Mouse (Mus musculus) hindbrain, postnatal 0 days (tissue): ENCODE results near the gene Pak1. TPM values are rescaled to one million over a fixed set of nuclear protein-coding genes. Genes with fewer than 3 reads are reported as not detected.

Experiments used
- ATAC-seq: fragments of 200-750 bp; cut with Nextera tagmentation; 2 replicates; pipeline ENCODE4 v1.8.0; 2017; ENCODE audit warnings: mild to moderate bottlenecking, moderate TSS enrichment, moderate library complexity
- DNase-seq: peaks from one replicate; pipeline ENCODE4 v3.0.0-alpha.2; 2015; ENCODE audit warnings: low spot score
- H3K27ac ChIP-seq: fragments of 300-500 bp; sonication (generic); 2 replicates; pipeline ENCODE4 v1.5.1; 2014; ENCODE audit warnings: mild to moderate bottlenecking
- H3K27me3 ChIP-seq: fragments of 300-500 bp; sonication (generic); 2 replicates; pipeline ENCODE4 v1.6.1; 2014; ENCODE audit warnings: low read length, mixed read lengths; ENCODE audit not compliant: insufficient read depth
- H3K36me3 ChIP-seq: fragments of 300-500 bp; sonication (generic); 2 replicates; pipeline ENCODE4 v1.6.1; 2014; ENCODE audit warnings: low read length, mixed read lengths; ENCODE audit not compliant: insufficient read depth
- H3K4me1 ChIP-seq: fragments of 300-500 bp; sonication (generic); 2 replicates; pipeline ENCODE4 v1.6.1; 2014; ENCODE audit warnings: antibody characterized with exemption, low read length, mixed read lengths; ENCODE audit not compliant: insufficient read depth
- H3K4me2 ChIP-seq: fragments of 300-500 bp; sonication (generic); 2 replicates; pipeline ENCODE4 v1.6.1; 2014; ENCODE audit warnings: low read depth, mild to moderate bottlenecking, low read length, moderate library complexity, mixed read lengths
- H3K4me3 ChIP-seq: fragments of 300-500 bp; sonication (generic); 2 replicates; pipeline ENCODE4 v1.5.1; 2014; ENCODE audit warnings: low read length
- H3K9ac ChIP-seq: fragments of 300-500 bp; sonication (generic); replicated peaks from 2 replicates; pipeline ENCODE4 v1.6.1; 2014; ENCODE audit warnings: mild to moderate bottlenecking, low read length, moderate library complexity, mixed read lengths
- H3K9me3 ChIP-seq: fragments of 300-500 bp; sonication (generic); 2 replicates; pipeline ENCODE4 v1.6.1; 2016; ENCODE audit warnings: low read length, mixed read lengths
- CTCF ChIP-seq: IDR thresholded peaks from 2 replicates; pipeline ENCODE4 v1.5.1; 2016; ENCODE audit warnings: antibody characterized with exemption, control low read depth, low read depth
- WGBS: fragments of 180-500 bp; shearing (Covaris S2); extraction: QIAGEN DNeasy Blood & Tissue Kit; methylation state at CpG from one replicate; pipeline ENCODE4 v1.1.7; 2014; 5-methylcytosine and 5-hydroxymethylcytosine counted together
- polyA plus RNA-seq: library from polyadenylated mRNA; unstranded; fragments of >200 nt; fragmentation: Nextera tagmentation; extraction: Ambion mirVana; gene quantifications from 2 replicates; pipeline ENCODE4 v1.2.1, GENCODE M21; 2015
- total RNA-seq: library from RNA; depleted of rRNA; stranded (reverse); fragments of >200 nt; gene quantifications from 2 replicates; pipeline ENCODE4 v1.2.3, GENCODE M21; 2014; rRNA removed

Pak1 gene
- total RNA-seq (125 and 137 TPM in 2 replicates), polyA plus RNA-seq (111 and 114 TPM in 2 replicates)

- H3K4me2 ChIP-seq = peak within 1 kb of the TSS; percentile 91
- H3K36me3 ChIP-seq = no peaks in the 10 kb centered on the region
- peak within 1 kb of the TSS; percentile 77 for H3K27ac ChIP-seq
- H3K9me3 ChIP-seq = no peaks in the 10 kb centered on the region
- ATAC-seq (peak; percentile 92), DNase-seq (peak; percentile 91)
- peak within 1 kb of the TSS; percentile 88 for H3K9ac ChIP-seq
- no peak for TF ChIP-seq CTCF
- 1% methylated on average over 33 of the region's 46 CpGs for WGBS
- H3K27me3 ChIP-seq = no peaks in the 10 kb centered on the region
- no peaks in the 10 kb centered on the region for H3K4me1 ChIP-seq
- peak within 1 kb of the TSS; percentile 93 for H3K4me3 ChIP-seq
These were observed at the start of gene Pak1 for GRCm38 (mm10) chr7:97788190-97788668. Pak1 (plus strand) TSS chr7:97788541.

- Histone ChIP-seq H3K9ac (no peak overlapping the region), H3K4me1 (peaks cover 2% of the 10 kb centered on the region; the same call in 1 of the 2 replicates), H3K4me3 (no peak overlapping the region), H3K27me3 (no peaks in the 10 kb centered on the region), H3K4me2 (no peak overlapping the region), H3K9me3 (no peaks in the 10 kb centered on the region), H3K27ac (no peak overlapping the region), H3K36me3 (no peaks in the 10 kb centered on the region)
- DNase-seq = no peak
- ATAC-seq = no peak
- no peak for TF ChIP-seq CTCF
- 60% methylated on average over 10 of the region's 10 CpGs for WGBS
These were observed 47.4 kb upstream of the Pak1 start for GRCm38 (mm10) chr7:97740948-97741347.

- WGBS = 13% methylated on average over 1 of the region's 1 CpGs
- Histone ChIP-seq H3K4me2 (no peak overlapping the region), H3K9me3 (no peaks in the 10 kb centered on the region), H3K36me3 (no peaks in the 10 kb centered on the region), H3K27me3 (no peaks in the 10 kb centered on the region), H3K4me3 (no peak overlapping the region), H3K27ac (no peak overlapping the region), H3K4me1 (peaks cover under 1% of the 10 kb centered on the region; the same call in 1 of the 2 replicates), H3K9ac (no peak overlapping the region)
- DNase-seq (no peak), ATAC-seq (no peak)
- TF ChIP-seq CTCF = no peak
These were observed 46.5 kb upstream of the Pak1 start for GRCm38 (mm10) chr7:97741756-97742291.

GRCm38 (mm10) chr7:97745299-97745698 lies 43.0 kb upstream of the Pak1 start:
- Histone ChIP-seq H3K9ac (no peak overlapping the region), H3K36me3 (no peaks in the 10 kb centered on the region), H3K4me3 (no peak overlapping the region), H3K4me1 (no peaks in the 10 kb centered on the region), H3K9me3 (no peaks in the 10 kb centered on the region), H3K27me3 (no peaks in the 10 kb centered on the region), H3K4me2 (no peak overlapping the region), H3K27ac (no peak overlapping the region)
- ATAC-seq = 0 out of 2 replicates have a peak, but pooled peaks have one; percentile 46
- TF ChIP-seq CTCF = peak; percentile 90
- peak; percentile 85 for DNase-seq
- WGBS = 17% methylated on average over 3 of the region's 3 CpGs

GRCm38 (mm10) chr7:97747176-97747707 lies 41.1 kb upstream of the Pak1 start:
- DNase-seq (no peak), ATAC-seq (no peak)
- H3K27ac ChIP-seq = no peak overlapping the region
- H3K27me3 ChIP-seq = no peaks in the 10 kb centered on the region
- WGBS = 73% methylated on average over 4 of the region's 4 CpGs
- no peak overlapping the region for H3K4me3 ChIP-seq
- no peak overlapping the region for H3K9ac ChIP-seq
- no peak overlapping the region for H3K4me2 ChIP-seq
- no peaks in the 10 kb centered on the region for H3K36me3 ChIP-seq
- no peaks in the 10 kb centered on the region for H3K9me3 ChIP-seq
- H3K4me1 ChIP-seq = no peaks in the 10 kb centered on the region
- TF ChIP-seq CTCF = no peak

GRCm38 (mm10) chr7:97747787-97748497 lies 40.4 kb upstream of the Pak1 start:
- H3K4me2 ChIP-seq = peak overlapping the region; percentile 34; the same call in 1 of the 2 replicates
- no peak overlapping the region; the same call in 1 of the 2 replicates for H3K27ac ChIP-seq
- H3K4me1 ChIP-seq = no peaks in the 10 kb centered on the region
- H3K9ac ChIP-seq = no peak overlapping the region
- no peaks in the 10 kb centered on the region for H3K27me3 ChIP-seq
- TF ChIP-seq CTCF = peak; percentile 94
- 25% methylated on average over 28 of the region's 28 CpGs for WGBS
- no peak overlapping the region for H3K4me3 ChIP-seq
- no peaks in the 10 kb centered on the region for H3K9me3 ChIP-seq
- ATAC-seq (peak; percentile 88), DNase-seq (peak; percentile 92)
- no peaks in the 10 kb centered on the region for H3K36me3 ChIP-seq
